Mouse (Mus musculus) intestine, embryonic 15.5 days (tissue): ENCODE results near the gene C1rl. TPM values are rescaled to one million over a fixed set of nuclear protein-coding genes. Genes with fewer than 3 reads are reported as not detected.
"Not testable (repeated sequence)": the region's sequence is repeated elsewhere in the genome, so short reads cannot be mapped to it uniquely, and the experiment has no call there.

Experiments used
- ATAC-seq: fragments of 200-750 bp; cut with Nextera tagmentation; 2 replicates; pipeline ENCODE4 v1.8.0; 2017; ENCODE audit warnings: moderate TSS enrichment, moderate library complexity
- H3K27ac ChIP-seq: fragments of 300-500 bp; sonication (generic); 2 replicates; pipeline ENCODE4 v1.5.1; 2015; ENCODE audit warnings: mild to moderate bottlenecking, inconsistent platforms
- H3K27me3 ChIP-seq: fragments of 300-500 bp; sonication (generic); replicated peaks from 2 replicates; pipeline ENCODE4 v1.6.1; 2015; ENCODE audit warnings: inconsistent platforms
- H3K36me3 ChIP-seq: fragments of 300-500 bp; sonication (generic); 2 replicates; pipeline ENCODE4 v1.6.1; 2015; ENCODE audit warnings: inconsistent platforms
- H3K4me1 ChIP-seq: fragments of 300-500 bp; sonication (generic); replicated peaks from 2 replicates; pipeline ENCODE4 v1.6.1; 2015; ENCODE audit warnings: inconsistent platforms
- H3K4me2 ChIP-seq: fragments of 300-500 bp; sonication (generic); replicated peaks from 2 replicates; pipeline ENCODE4 v1.6.1; 2015; ENCODE audit warnings: mild to moderate bottlenecking, inconsistent platforms
- H3K4me3 ChIP-seq: fragments of 300-500 bp; sonication (generic); replicated peaks from 2 replicates; pipeline ENCODE4 v1.5.1; 2015; ENCODE audit warnings: inconsistent platforms
- H3K9ac ChIP-seq: fragments of 300-500 bp; sonication (generic); 2 replicates; pipeline ENCODE4 v1.6.1; 2015; ENCODE audit warnings: inconsistent platforms
- H3K9me3 ChIP-seq: fragments of 300-500 bp; sonication (generic); 2 replicates; pipeline ENCODE4 v1.6.1; 2016; ENCODE audit warnings: inconsistent platforms
- WGBS: fragments of 180-500 bp; shearing (Covaris S2); methylation state at CpG from one replicate; pipeline ENCODE4 v1.1.7; 2015; 5-methylcytosine and 5-hydroxymethylcytosine counted together
- polyA plus RNA-seq: library from polyadenylated mRNA; unstranded; fragments of >200 nt; fragmentation: Nextera tagmentation; extraction: Ambion mirVana; gene quantifications from 2 replicates; pipeline ENCODE4 v1.2.1, GENCODE M21; 2015

Gene C1rl
- polyA plus RNA-seq, 1 experiment from 2014 or later = 2.3 TPM

DNA sequence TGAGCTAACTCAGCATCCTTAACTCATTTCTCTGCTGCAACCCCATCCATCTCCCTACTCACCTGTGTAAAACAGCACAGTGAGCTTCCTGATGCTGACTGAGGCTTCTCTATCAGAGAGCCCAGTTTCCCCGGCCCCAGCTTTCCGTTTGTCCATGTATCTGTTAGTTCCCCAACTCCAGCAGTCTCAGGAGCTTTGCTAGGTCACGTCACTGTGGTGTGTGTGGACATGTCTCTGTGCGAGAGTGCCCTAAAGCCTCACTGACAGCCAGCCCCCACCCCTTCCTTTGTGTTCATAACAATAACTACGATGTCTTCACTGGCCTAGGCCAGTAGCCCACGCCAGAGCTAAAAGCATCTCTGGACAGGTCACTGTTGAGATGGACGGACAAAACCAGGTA lies 16.7 kb upstream of the C1rl start:
- H3K4me1 ChIP-seq = peaks cover 12% of the 10 kb centered on the region
- 85% methylated on average over 7 of the region's 7 CpGs for WGBS
- no peak for ATAC-seq
- no peaks in the 10 kb centered on the region for H3K36me3 ChIP-seq
- H3K9ac ChIP-seq = no peak overlapping the region
- no peak overlapping the region for H3K4me3 ChIP-seq
- no peak overlapping the region for H3K4me2 ChIP-seq
- H3K27ac ChIP-seq = no peak overlapping the region
- H3K9me3 ChIP-seq = no peaks in the 10 kb centered on the region
- no peaks in the 10 kb centered on the region for H3K27me3 ChIP-seq

DNA sequence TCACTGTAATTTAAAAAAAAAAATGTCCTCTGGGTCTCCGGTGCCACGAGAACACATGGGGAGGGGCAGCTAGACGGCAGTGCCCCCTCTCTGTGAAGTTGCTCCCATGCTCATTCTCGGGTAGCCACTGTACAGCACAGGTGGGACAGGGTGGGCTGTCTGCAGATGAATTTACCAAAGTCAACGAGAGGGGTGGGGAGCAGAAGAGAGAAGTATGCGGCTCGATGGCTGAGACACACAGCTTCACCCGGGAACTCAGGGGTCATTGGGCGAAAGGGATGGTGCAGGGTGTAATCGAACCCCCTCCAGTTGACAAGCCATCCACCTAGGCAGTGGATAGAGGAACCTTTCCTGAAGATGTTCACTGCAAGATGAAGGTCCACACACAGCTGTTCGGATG lies 16.1 kb upstream of the C1rl start:
- no peaks in the 10 kb centered on the region for H3K27me3 ChIP-seq
- no peak overlapping the region for H3K27ac ChIP-seq
- ATAC-seq = no peak
- 86% methylated on average over 11 of the region's 11 CpGs for WGBS
- H3K36me3 ChIP-seq = no peaks in the 10 kb centered on the region
- H3K4me2 ChIP-seq = no peak overlapping the region
- peaks cover 12% of the 10 kb centered on the region for H3K4me1 ChIP-seq
- no peaks in the 10 kb centered on the region for H3K9me3 ChIP-seq
- H3K4me3 ChIP-seq = no peak overlapping the region
- H3K9ac ChIP-seq = no peak overlapping the region

DNA sequence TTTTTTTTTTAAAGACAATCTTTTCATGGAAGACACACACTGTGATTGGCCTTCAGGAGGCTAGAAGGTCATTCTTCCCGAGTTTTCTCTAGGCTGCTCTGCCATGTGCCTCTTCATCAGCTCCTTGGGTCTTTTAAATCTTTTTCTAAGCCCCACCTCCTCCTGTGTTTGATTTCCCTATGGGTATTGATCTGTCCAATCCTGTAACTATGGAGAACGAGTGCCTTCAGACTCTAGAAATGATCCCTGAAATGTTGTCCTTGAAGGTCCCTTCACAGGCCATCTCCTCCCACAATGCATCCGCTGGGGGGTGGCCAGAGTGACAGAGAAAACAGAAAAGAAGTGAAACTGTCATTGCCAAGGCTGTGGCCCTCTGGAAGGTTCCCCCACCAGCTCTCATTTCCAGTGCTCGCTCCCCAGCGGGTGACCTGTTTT lies 15.7 kb upstream of the C1rl start:
- Histone ChIP-seq H3K9ac (no peak overlapping the region), H3K4me2 (no peak overlapping the region), H3K27me3 (no peaks in the 10 kb centered on the region), H3K4me3 (no peak overlapping the region), H3K9me3 (no peaks in the 10 kb centered on the region), H3K27ac (peak overlapping the region; percentile 80; the same call in 1 of the 2 replicates), H3K36me3 (no peaks in the 10 kb centered on the region), H3K4me1 (peaks cover 12% of the 10 kb centered on the region)
- WGBS = 68% methylated on average over 5 of the region's 5 CpGs
- no peak for ATAC-seq

DNA sequence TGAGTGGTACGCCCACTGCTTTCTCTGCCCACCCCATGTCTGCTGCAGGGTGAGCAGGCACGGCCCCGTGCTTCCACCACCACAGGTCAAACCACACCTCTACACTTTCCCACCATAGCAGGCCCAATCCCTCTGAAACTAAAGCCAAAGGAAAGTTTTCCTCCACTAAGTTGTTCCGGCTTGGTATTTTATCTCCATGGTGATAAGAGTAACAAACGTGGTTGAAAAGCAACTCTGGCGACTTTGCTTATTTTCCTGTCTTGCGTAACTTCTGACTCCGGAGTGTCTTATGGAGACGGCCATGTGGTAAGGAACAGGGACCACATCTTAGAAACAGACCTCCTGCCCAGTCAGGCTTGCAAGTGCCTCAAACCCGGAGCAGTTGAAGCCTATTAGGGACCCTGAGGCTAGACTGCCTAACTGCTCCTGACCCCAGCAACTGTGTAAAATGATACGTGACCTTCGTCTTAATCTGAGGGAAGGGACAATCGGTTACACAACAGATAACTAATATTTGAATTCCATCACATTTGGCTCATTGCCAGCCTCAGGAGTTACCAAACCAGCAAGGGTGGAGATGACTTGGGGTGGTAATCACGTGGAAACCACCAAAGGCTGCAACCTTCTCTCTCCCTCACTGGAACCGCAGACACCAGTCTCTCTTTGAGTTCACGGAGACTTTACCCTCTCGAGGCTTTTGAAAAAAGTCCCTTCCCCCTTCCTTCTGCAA lies 14.8 kb upstream of the C1rl start:
- Histone ChIP-seq H3K4me1 (peaks cover 12% of the 10 kb centered on the region), H3K27me3 (no peaks in the 10 kb centered on the region), H3K9me3 (no peaks in the 10 kb centered on the region), H3K36me3 (no peaks in the 10 kb centered on the region), H3K4me3 (no peak overlapping the region), H3K27ac (peak overlapping the region; percentile 80), H3K9ac (no peak overlapping the region), H3K4me2 (peak overlapping the region; percentile 9; the same call in 1 of the 2 replicates)
- 35% methylated on average over 17 of the region's 17 CpGs for WGBS
- peak; percentile 73 for ATAC-seq

DNA sequence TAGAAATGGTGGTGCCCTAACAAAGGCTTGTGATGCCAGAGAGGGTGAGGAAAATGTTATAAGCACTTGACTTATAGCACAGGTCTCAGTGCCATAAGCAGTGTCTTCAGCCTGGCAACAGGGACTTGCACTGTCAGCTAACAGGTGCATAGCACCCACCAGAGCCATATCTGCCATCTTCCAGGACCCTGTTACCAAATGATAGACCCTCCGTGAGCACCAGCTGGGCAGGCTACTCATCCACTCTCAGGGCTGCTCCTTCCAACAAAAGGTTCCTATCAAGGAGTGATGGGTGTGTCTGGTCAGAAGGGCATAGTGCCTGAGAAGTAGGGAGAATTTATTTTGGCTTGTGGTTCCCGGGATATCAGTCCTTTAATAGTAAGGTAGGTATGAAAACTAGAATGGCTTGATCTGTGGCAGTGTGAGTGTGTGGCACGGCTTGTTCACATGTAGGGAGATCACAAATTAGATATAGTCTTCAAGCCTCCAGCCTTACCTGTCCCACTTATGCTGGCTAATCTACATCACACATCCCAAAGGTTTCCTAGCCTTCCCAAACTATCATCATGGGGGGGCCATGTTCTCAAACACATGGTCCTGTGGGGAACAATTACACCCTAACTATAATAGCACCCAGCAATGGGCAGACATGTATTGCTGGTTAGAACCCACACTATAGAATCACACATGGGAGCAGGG lies 13.9 kb upstream of the C1rl start:
- peak overlapping the region; percentile 80 for H3K27ac ChIP-seq
- H3K27me3 ChIP-seq = no peaks in the 10 kb centered on the region
- no peak overlapping the region for H3K4me3 ChIP-seq
- no peaks in the 10 kb centered on the region for H3K9me3 ChIP-seq
- no peaks in the 10 kb centered on the region for H3K36me3 ChIP-seq
- H3K4me1 ChIP-seq = peaks cover 12% of the 10 kb centered on the region
- 83% methylated on average over 3 of the region's 3 CpGs for WGBS
- H3K4me2 ChIP-seq = no peak overlapping the region
- no peak overlapping the region for H3K9ac ChIP-seq
- ATAC-seq = peak; percentile 11; the same call in 1 of the 2 replicates

DNA sequence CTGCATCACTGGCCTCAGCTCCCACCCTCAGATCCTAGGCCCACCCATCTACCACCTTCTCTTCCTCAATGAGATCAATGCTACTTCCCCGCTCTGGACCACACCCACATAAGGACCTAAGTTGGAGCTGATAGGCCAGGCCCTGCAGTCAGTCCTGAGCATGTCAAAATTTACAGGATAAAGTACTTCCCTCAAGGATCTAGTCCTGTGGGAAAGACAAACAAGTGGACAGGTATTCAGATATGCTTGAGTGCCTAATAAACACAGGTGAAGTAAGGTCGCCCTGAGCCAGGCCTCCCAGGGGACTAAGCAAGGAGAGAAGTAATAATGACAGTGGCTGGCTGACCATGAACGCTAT lies 13.4 kb upstream of the C1rl start:
- WGBS = 81% methylated on average over 3 of the region's 3 CpGs
- no peak overlapping the region for H3K4me2 ChIP-seq
- no peaks in the 10 kb centered on the region for H3K9me3 ChIP-seq
- H3K4me1 ChIP-seq = peaks cover 12% of the 10 kb centered on the region
- no peaks in the 10 kb centered on the region for H3K27me3 ChIP-seq
- no peak for ATAC-seq
- H3K36me3 ChIP-seq = no peaks in the 10 kb centered on the region
- no peak overlapping the region for H3K4me3 ChIP-seq
- H3K27ac ChIP-seq = no peak overlapping the region
- H3K9ac ChIP-seq = no peak overlapping the region

DNA sequence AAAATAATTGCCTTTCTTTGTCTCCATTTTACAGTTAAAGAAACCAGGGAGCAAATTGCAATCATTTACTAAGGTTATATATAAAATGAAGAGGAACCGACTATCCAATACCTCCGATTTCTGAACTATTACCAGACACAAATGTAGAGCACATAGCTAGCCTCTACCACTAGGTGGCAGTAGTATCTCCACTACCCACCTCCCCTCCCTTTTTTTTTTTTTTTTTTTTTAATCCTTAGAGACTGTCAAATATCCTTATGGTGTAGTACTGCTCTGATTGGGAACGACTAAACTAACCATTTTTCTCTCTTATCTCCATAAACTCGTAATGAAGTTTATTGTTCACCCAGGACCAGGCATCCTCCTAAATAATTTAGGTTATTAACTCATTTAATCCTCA lies 12.6 kb upstream of the C1rl start:
- Histone ChIP-seq H3K4me3 (no peak overlapping the region), H3K27me3 (no peaks in the 10 kb centered on the region)
- WGBS = 65% methylated on average over 4 of the region's 4 CpGs

DNA sequence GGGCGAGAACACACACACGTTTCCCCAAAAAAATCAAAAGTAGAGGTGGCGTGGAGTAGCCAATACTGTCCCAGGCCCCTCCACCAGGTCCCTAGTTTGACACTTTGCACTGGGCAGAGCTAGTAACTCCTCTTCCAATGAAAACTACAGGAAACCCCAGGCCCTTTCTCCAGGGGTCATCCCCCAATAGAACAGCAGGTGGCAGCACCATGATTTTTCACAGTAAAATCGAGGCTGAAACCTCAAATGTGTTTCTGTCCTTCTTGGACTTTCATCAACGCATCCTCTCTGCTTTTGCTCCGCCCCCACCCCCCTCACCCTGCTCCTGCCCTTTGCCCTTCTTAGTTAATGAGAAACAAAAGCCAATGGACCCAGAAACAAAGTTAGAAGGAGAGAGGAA lies 11.3 kb upstream of the C1rl start:
- peak; percentile 30 for ATAC-seq
- Histone ChIP-seq H3K27me3 (no peaks in the 10 kb centered on the region), H3K4me2 (0 out of 2 replicates have a peak overlapping the region, but pooled peaks have one; percentile 26), H3K9ac (no peak overlapping the region), H3K4me3 (no peak overlapping the region), H3K27ac (no peak overlapping the region), H3K36me3 (no peaks in the 10 kb centered on the region), H3K9me3 (no peaks in the 10 kb centered on the region), H3K4me1 (peaks cover 12% of the 10 kb centered on the region)
- WGBS = 31% methylated on average over 6 of the region's 6 CpGs

More for the DNA sequence above, 12.6 kb upstream of the C1rl start:
- H3K4me2 ChIP-seq = no peak overlapping the region
- no peak overlapping the region for H3K27ac ChIP-seq
- no peaks in the 10 kb centered on the region for H3K36me3 ChIP-seq
- H3K4me1 ChIP-seq = peaks cover 12% of the 10 kb centered on the region
- H3K9ac ChIP-seq = no peak overlapping the region
- ATAC-seq = no peak
- H3K9me3 ChIP-seq = no peaks in the 10 kb centered on the region

DNA sequence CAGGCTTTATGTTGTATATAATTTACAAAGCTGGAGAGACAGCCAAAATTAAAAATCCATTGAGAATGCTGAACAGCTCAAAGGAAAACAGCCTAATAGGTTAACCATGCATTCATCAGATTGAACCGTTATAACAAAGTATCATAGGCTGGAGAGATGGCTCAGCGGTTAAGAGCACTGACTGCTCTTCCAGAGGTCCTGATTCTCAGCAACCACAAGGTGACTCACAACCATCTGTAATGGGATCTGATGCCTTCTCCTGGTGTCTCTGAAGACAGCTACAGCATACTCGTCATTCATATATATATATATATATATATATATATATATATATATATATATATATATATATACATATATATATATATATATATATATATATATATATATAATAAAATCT lies 9.1 kb upstream of the C1rl start:
- not testable (repeated sequence) for H3K27me3 ChIP-seq, H3K9me3 ChIP-seq, H3K27ac ChIP-seq, H3K9ac ChIP-seq, ATAC-seq, H3K36me3 ChIP-seq, H3K4me1 ChIP-seq, H3K4me3 ChIP-seq, H3K4me2 ChIP-seq
- WGBS = 84% methylated on average over 3 of the region's 3 CpGs

DNA sequence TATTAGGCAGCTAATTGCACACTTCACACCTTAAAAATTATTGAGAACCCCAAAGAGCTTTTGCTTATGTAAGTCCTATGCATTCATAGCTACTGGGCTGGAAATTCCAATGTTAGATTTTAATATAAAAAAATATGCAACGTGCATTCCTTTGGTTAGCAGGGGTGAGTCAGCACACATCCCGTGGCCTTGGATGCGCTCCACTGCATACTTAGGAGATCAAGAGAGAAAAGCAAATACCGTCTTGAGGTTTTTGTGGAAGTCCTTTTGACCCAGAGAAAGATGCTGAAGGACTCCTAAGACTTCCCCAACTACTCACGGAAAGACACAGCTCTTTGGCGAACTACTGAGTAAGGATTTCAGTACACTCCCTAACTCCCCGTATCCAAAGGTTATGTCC lies 8.1 kb upstream of the C1rl start:
- H3K36me3 ChIP-seq = no peaks in the 10 kb centered on the region
- no peaks in the 10 kb centered on the region for H3K27me3 ChIP-seq
- peak overlapping the region; percentile 46 for H3K4me2 ChIP-seq
- H3K4me3 ChIP-seq = no peak overlapping the region
- H3K9ac ChIP-seq = no peak overlapping the region
- no peaks in the 10 kb centered on the region for H3K9me3 ChIP-seq
- H3K27ac ChIP-seq = no peak overlapping the region
- ATAC-seq = no peak
- 70% methylated on average over 7 of the region's 7 CpGs for WGBS
- no peaks in the 10 kb centered on the region for H3K4me1 ChIP-seq

DNA sequence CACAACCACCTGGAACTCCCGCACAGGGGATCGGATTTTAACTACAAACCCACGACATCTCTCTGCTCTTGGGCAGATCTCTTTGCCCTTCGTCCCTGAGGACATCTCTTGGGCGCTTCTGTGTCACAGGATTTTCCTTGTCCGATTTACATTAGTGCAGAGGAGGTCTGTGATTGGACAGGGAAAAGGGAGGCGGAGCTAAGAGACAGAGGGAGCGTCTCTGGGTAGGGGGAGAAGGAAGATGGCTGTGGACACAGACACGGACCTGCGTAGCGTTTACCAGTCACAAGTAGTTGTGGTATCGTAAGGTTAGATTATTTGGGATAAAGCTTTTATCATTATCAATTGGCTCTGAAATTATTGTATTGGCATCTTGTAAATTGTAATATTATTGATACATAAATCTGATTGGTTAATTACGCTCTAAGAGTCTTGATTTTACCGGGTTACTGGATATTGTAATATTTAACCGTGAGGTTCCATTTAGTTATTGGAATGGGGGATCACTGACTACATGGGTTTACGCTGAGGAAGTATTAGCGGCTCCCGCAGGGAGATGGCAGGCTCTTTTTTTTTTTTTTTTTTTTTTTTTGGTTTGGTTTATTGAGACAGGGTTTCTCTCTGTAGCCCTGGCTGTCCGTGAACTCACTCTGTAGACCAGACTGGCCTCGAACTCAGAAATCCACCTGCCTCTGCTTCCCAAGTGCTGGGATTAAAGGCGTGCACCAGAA lies 7.3 kb upstream of the C1rl start:
- ATAC-seq = no peak
- no peaks in the 10 kb centered on the region for H3K27me3 ChIP-seq
- 36% methylated on average over 21 of the region's 21 CpGs for WGBS
- no peak overlapping the region for H3K9ac ChIP-seq
- H3K4me3 ChIP-seq = peak overlapping the region; percentile 7; the same call in 1 of the 2 replicates
- H3K4me1 ChIP-seq = no peaks in the 10 kb centered on the region
- peak overlapping the region; percentile 46 for H3K4me2 ChIP-seq
- no peaks in the 10 kb centered on the region for H3K36me3 ChIP-seq
- H3K27ac ChIP-seq = no peak overlapping the region
- H3K9me3 ChIP-seq = no peaks in the 10 kb centered on the region

DNA sequence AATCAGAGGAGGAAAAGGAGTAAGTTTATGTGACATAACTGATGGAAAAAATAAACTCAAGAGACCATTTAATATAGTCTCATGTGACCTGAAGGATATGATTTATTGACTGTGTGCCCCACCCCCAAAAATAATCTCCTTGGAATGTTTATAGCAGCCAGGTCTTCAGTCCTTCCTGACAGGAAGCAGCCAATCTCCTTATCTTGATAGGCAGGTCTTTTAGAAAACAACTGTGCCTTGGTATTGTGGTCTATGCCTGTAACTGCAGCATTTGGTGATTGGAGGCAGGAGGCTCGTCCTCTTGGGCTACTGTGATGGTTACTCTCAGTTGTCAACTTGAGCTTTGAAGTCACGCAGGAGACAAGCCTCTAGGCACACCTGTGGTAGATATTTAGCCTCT lies 5.4 kb upstream of the C1rl start:
- WGBS = 31% methylated on average over 2 of the region's 2 CpGs
- Histone ChIP-seq H3K27me3 (no peaks in the 10 kb centered on the region), H3K27ac (no peak overlapping the region), H3K36me3 (no peaks in the 10 kb centered on the region), H3K4me2 (no peak overlapping the region), H3K9ac (no peak overlapping the region), H3K9me3 (no peaks in the 10 kb centered on the region), H3K4me1 (0 out of 2 replicates have a peak, but pooled peaks cover under 1% of the 10 kb centered on the region), H3K4me3 (no peak overlapping the region)
- peak; percentile 57 for ATAC-seq
